Mouse (Mus musculus) adrenal gland, adult (tissue): ENCODE results near the gene Gm28308.

Experiments
- DNase-seq, 2 experiments: peaks; one replicate each; pipeline ENCODE4 v3.0.0; 2022 to 2023; ENCODE audit warnings: low spot score in 1 of 2; ENCODE audit not compliant: inconsistent age in 2 of 2

The Gm28308 gene

DNA sequence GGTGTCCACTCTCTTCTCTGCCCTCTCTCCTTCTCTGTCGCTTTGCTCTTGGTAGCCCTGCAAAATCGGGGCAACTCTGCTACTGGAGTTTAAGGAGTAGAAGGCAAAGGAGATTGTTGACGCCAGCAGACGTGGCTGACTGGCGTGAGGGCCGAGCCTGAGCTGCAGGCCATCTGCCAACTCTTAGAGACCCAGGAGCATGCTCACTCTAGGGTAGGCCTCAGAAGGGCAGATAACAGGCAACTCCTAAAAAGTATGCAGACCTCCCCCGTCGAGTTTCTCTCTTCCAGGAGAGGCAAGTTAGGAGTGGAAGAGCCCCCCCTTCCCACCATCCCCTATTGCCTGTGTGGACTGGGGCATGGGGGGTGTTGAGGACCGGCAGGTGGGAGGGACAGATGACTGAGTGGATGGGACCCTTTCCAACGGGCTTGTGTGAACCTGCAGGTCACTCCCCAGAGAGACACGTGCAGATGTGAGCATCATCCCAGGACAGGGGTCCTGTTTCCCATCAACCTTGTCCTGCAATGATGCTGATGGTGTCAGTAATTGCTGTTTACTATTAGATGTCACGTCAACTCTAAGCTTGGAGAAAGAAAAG is 53.9 kb downstream of the Gm28308 start:
- peak; percentile 62 to 84 for DNase-seq

DNA sequence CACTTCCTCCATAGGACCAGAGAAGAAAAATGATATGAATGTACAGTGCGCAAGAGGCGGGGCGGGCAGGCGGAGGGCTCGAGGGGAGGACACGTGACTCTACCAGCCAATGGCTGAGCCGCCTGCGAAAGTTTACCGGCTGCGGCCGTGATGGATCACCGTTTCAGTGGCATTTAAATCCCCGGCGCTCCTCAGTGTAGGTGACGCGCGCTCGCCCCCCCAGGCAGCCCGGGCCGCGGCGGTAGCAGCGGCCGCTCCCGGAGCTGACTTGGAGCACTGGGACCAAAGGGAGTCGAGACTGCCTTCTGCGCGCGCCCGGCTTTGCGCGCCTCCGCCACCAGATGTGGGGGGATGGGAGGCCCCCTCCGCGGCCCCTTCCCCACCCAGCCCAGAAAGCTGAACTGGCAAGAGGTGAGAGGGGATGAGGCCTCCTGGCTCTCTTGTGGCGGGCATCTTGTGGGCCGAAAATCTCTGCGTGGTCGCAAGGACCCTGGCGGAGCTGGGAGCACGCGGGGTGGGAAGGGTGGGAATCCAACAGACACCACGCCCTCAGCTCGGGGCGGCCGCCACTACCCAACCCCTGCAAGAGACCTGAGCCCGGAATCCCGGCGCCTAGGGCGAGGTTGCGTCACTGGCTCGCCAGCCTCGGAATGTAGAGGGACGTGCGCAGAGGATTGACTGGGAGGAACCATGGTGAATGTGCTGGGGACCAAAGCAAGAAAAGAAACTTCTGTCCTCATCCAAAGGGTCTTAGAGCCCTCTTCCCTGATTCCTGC is 54.7 kb downstream of the Gm28308 start, which contains the start of gene Hoxa1:
Gene Hoxa1 (minus strand): TSS at position 42 of the 776 bp plus-strand sequence.
- DNase-seq: peak; percentile 90 to 96

GRCm38 (mm10) chr6:52157466-52158275 is 55.5 kb downstream of the Gm28308 start:
- DNase-seq: peak in 1 of 2 experiments; percentile 45

DNA sequence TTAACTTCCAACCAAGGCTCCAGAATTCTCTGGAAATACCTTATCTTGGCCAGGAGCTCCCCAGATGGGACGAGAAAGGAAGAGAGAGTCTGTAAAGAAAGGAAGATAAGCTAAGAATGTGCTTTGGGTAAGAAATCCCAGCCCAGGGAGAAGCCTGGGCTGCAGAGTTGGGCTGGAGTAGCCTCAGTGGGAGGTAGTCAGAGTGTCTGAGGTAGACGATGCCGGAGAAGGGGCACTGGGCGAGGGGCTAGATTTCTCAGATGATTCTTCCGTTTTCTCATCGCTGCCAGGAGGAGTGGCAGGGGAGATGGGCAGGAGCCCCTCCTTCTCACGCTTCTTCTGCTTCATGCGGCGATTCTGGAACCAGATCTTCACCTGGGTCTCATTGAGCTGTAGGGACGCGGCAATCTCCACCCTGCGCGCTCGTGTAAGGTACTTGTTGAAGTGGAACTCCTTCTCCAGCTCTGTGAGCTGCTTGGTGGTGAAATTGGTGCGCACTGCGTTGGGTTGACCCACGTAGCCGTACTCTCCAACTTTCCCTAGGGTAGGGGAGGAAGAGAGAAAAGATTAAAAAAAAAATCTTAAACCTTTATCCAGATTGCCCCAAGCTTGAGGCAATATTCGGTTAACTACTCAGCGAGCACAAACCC is 56.5 kb downstream of the Gm28308 start:
- peak; percentile 6 to 19 for DNase-seq

DNA sequence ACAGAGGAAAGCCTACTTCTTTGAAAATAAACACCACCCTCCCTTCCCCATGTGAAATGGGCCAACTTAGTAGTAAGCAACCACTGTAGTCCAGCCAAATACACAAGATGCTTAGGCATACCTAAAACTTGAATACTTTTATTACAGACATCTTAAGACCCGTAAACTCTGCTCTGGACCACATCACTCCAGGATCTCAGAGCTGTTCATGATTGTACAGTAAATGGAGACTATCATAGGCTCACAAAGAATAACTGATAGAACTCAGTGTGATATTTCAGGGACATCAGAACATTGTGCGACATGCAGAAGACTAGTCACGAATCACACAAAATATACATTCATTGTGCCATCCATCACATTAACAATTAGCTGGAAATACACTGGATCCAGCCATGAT is 57.7 kb downstream of the Gm28308 start:
- DNase-seq: no peak

- DNase-seq: no peak
Observed at GRCm38 (mm10) chr6:52154044-52154443, 59.1 kb downstream of the Gm28308 start.

- DNase-seq: no peak
Observed at GRCm38 (mm10) chr6:52153270-52153669, 59.9 kb downstream of the Gm28308 start.

DNA sequence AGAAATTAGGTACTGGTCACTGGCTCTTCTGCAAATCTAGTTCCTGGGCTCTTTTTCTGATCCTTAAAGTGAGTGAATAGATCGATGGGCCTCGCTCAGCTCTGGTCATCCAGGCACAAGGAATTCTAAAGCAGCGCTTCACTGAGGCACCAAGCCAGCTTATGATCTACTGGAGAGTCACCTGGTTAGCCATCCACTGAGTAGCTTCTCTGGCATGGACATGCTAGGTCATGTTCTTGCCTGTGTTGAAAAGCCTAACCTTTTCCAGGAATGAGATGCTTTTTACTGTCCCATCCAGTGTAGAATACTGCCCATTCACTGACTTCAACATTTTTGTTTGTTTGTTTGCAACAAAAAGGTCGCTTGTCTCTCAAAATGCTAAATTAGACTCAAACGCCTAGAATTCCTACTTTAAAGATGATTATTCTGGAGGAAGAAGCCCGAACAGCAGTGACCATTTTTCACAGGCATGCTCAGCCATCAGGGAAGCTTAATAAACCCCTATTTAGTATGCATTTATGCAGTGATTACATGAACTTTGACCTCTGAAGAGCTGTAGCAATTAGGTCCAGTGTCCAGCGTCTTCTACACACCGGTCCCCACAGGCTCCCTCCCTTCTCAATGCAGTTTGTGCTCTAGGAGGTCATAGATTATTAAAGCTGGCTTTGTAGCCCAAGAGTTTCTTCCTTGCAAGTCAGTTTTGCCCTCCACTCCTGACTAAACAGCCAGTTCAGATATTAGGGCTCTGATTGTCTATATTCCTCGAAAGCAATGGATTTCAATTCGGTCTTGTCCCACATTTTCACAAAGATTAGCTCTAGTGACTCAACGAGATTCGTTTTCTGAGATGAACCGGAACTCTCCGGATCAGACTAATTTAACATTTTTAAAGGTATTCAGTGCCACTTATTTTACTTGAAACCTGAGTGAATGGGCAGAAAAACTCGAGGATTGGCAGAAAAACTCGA is 60.6 kb downstream of the Gm28308 start:
- no peak for DNase-seq

DNA sequence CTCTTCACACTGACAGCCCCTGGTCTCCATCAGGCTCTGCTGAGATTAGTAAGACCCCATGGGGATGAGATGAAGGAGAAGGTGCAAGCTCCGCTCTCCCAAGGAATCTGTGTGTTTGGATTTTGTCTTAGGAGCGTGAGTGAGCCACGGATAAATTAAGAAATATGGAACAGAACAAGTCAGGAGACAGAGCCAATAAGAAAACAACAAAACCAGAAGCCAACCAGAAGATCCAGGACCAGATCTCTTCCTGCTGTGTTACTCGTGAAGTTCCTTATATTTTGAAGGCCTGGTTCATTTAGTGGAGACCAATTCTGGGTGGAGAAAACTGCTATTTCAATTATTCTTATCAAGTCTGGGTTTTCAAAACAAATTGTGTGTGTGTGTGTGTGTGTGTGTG is 61.6 kb downstream of the Gm28308 start:
- no peak for DNase-seq

- DNase-seq: no peak
Observed at GRCm38 (mm10) chr6:52150401-52150966, 62.7 kb downstream of the Gm28308 start.

DNA sequence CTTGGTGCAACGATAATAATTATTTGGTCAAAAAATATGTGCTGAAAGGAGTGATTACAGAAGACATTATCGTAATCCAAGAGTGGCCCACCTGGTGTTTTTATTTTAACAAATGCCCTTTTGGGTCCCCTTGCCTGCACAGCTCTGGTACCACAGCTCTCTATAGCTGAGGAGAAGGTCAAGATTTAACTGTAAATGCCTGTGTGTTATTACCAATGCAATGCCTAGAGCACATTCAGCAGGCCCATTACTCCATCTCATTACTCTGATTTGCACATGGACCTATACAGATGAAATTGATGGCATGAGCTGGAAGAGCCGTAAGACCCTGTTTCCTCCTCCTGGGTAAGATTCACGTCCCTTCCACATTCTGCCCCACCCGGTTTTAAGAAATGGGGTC is 74.0 kb downstream of the Gm28308 start:
- no peak for DNase-seq

DNA sequence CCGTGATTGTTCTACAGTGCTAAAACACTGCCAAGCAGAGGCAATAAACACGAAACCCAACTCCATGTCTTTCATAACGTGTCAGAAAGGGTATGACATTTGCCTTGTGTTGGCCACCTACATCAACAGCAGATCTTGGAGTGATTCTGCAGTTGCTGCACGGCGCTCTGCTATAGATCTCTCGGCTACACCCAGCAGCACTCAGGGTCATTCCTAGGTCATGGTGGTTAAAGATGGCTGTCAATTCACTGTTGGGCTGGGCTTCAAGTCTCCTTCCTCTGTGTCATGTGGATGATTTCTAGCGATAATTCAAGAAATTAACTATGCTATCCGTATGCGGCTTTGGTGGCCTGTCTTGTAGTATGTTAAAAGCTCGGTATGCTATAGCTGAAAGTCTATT is 74.6 kb downstream of the Gm28308 start:
- DNase-seq: no peak

DNA sequence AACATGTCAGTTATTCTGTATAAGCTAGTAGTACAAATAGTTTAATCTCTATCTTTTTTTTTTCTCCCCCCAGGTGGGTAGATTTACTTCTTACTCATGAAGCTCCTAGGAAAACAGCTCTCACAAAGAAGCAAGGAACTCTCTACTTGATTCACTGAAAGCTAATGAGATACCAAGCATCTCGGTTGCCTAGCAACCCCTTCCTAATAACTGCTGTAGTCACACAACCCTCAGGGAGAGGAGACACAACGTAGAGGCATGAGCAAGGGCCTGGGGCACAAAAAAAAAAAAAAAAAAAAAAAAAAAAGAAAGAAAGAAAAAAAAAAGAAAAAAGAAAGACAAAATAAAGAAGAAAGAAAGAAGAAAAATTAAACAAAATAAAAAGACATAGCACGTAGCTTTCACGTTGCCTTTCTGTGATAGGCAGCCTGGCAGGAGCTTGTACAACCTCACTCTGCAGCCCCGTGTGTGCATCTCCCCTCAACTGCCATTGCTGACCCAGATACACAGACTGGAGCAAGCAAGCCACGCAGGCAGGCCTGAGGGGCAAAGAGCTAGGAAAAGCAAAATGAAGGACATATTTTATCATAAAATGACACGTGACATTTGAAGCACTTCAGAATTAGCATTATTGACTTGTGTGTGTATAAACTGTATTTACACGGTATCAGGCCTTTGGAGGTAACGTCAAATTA is 75.2 kb downstream of the Gm28308 start:
- no peak for DNase-seq

GRCm38 (mm10) chr6:52123673-52124072 is 89.5 kb downstream of the Gm28308 start:
- no peak for DNase-seq

GRCm38 (mm10) chr6:52121173-52121572 is 92.0 kb downstream of the Gm28308 start:
- no peak for DNase-seq

- no peak for DNase-seq
Observed at GRCm38 (mm10) chr6:52118903-52119635, 94.1 kb downstream of the Gm28308 start.

DNA sequence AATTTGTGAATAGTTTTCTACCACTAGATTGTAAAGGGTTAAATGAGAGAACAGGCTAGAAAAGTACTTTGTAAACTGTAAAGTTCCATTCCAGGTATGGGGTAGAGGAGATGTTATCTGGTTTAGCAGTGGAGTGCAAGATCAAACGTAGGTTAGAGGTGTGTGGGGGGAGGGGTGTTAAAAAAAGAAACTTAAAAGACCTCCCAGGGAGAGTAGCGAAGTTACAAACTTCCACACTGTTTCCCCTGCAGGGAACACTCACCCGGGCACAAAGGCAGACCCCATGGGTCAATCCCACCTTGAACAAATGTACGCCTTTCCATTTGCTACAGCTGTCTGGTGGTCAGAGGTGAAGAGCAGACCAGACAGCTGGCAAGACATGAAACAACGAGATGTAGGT is 97.2 kb downstream of the Gm28308 start:
- DNase-seq: no peak
